Mouse (Mus musculus) lung, embryonic 14.5 days (tissue): Measurements from ENCODE around the gene Gsg1l. TPM values are rescaled to one million over a fixed set of nuclear protein-coding genes. Genes with fewer than 3 reads are reported as not detected.

Experiments
- ATAC-seq: fragments of 200-750 bp; cut with Nextera tagmentation; 2 replicates; pipeline ENCODE4 v1.8.0; 2017; ENCODE audit warnings: mild to moderate bottlenecking, moderate TSS enrichment, moderate library complexity; ENCODE audit not compliant: insufficient read depth
- DNase-seq: peaks from one replicate; pipeline ENCODE4 v3.0.0-alpha.2; 2015
- H3K27ac ChIP-seq: fragments of 300-500 bp; sonication (generic); 2 replicates; pipeline ENCODE4 v1.5.1; 2014; ENCODE audit warnings: low read depth, mild to moderate bottlenecking, moderate library complexity
- H3K27me3 ChIP-seq: fragments of 300-500 bp; sonication (generic); 2 replicates; pipeline ENCODE4 v1.6.1; 2014; ENCODE audit warnings: low read length, control low read depth; ENCODE audit not compliant: insufficient read depth
- H3K36me3 ChIP-seq: fragments of 300-500 bp; sonication (generic); 2 replicates; pipeline ENCODE4 v1.6.1; 2014; ENCODE audit warnings: control low read depth; ENCODE audit not compliant: insufficient read depth
- H3K4me1 ChIP-seq: fragments of 300-500 bp; sonication (generic); 2 replicates; pipeline ENCODE4 v1.6.1; 2014; ENCODE audit warnings: antibody characterized with exemption, control low read depth; ENCODE audit not compliant: insufficient read depth
- H3K4me2 ChIP-seq: fragments of 300-500 bp; sonication (generic); 2 replicates; pipeline ENCODE4 v1.6.1; 2014; ENCODE audit warnings: mild to moderate bottlenecking
- H3K4me3 ChIP-seq: fragments of 300-500 bp; sonication (generic); 2 replicates; pipeline ENCODE4 v1.5.1; 2014; ENCODE audit warnings: low read depth, low read length
- H3K9ac ChIP-seq: fragments of 300-500 bp; sonication (generic); 2 replicates; pipeline ENCODE4 v1.6.1; 2014
- H3K9me3 ChIP-seq: fragments of 300-500 bp; sonication (generic); 2 replicates; pipeline ENCODE4 v1.6.1; 2016; ENCODE audit warnings: low read depth, low read length, control low read depth
- CTCF ChIP-seq: IDR thresholded peaks from 2 replicates; pipeline ENCODE4 v1.5.1; 2016; ENCODE audit warnings: antibody characterized with exemption, low read depth
- WGBS: fragments of 180-500 bp; shearing (Covaris S2); extraction: QIAGEN DNeasy Blood & Tissue Kit; methylation state at CpG from one replicate; pipeline ENCODE4 v1.1.7; 2014; 5-methylcytosine and 5-hydroxymethylcytosine counted together
- polyA plus RNA-seq: library from polyadenylated mRNA; unstranded; fragments of >200 nt; fragmentation: Nextera tagmentation; extraction: Ambion mirVana; gene quantifications from 2 replicates; pipeline ENCODE4 v1.2.1, GENCODE M21; 2014

Gsg1l gene
- polyA plus RNA-seq, 1 experiment from 2014 or later = 3.3 TPM

DNA sequence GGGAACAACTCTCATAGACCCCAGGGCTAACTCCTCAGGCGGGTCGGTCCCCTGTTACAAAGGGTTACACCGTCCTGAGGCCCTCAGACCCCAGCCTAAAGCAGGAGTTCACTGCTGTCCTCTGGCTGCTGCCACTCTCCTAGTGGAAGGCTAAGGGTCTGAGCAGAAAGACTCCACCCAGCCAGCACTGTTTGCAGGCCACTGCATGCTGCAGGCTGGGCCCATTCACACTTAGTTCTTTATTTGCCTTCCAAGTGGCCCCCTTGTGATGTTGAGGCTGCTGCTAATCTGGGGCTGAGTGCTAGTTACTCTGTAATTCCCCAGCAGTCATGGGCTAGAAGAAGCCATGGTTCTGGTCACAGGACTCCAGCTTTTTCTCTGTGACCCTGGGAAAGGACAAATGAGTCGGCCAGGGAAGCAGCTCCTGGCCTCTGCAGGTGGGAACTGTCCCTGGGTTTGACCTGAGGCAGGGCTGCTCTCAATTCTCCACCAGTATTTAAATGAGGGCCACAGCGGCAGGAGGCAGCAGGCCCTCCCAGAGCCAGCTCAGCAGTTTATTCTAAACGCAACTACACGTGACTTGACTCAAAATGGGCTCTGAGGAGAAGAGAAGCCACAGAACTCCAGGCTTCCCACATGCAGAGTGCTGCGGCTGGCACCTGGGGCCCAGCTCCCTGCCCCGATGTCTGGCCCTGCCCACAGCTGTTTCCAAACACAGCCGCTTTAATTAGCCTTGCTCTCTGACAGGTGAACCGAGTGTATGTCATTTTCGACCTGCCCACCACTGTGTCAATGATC lies 210.6 kb downstream of the Gsg1l start:
- no peak overlapping the region for H3K9ac ChIP-seq
- H3K9me3 ChIP-seq = no peaks in the 10 kb centered on the region
- WGBS = 28% methylated on average over 12 of the region's 12 CpGs
- H3K4me1 ChIP-seq = peaks cover 7% of the 10 kb centered on the region; the same call in 1 of the 2 replicates
- no peaks in the 10 kb centered on the region for H3K36me3 ChIP-seq
- H3K27ac ChIP-seq = no peak overlapping the region
- DNase-seq = peak; percentile 19
- ATAC-seq = no peak
- H3K4me2 ChIP-seq = no peak overlapping the region
- no peak for TF ChIP-seq CTCF
- H3K27me3 ChIP-seq = no peaks in the 10 kb centered on the region
- H3K4me3 ChIP-seq = no peak overlapping the region

DNA sequence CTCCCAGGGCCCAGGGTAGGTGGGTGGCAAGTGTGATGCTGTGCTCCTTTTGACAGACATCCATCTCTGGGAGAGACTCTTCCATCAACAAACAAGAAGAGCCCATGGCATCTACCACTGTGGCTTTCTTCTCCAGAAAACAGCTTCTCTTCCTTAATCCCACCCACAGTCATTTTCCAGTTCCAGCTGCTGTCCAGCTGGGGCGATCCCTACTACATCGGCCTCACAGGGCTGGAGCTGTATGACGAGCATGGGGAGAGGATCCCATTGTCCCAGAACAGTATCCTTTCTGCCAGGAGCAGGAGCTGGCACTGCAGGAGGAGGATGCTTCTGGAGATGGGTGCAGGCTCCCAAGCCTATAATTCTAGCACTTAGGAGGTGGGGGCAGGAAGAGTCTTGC lies 213.6 kb downstream of the Gsg1l start:
- H3K4me3 ChIP-seq = no peak overlapping the region
- no peak overlapping the region for H3K4me2 ChIP-seq
- H3K9ac ChIP-seq = no peak overlapping the region
- TF ChIP-seq CTCF = no peak
- no peaks in the 10 kb centered on the region for H3K9me3 ChIP-seq
- no peak overlapping the region for H3K27ac ChIP-seq
- H3K4me1 ChIP-seq = peaks cover 4% of the 10 kb centered on the region; the same call in 1 of the 2 replicates
- DNase-seq = peak; percentile 38
- 73% methylated on average over 3 of the region's 3 CpGs for WGBS
- no peaks in the 10 kb centered on the region for H3K27me3 ChIP-seq
- ATAC-seq = no peak
- no peaks in the 10 kb centered on the region for H3K36me3 ChIP-seq

DNA sequence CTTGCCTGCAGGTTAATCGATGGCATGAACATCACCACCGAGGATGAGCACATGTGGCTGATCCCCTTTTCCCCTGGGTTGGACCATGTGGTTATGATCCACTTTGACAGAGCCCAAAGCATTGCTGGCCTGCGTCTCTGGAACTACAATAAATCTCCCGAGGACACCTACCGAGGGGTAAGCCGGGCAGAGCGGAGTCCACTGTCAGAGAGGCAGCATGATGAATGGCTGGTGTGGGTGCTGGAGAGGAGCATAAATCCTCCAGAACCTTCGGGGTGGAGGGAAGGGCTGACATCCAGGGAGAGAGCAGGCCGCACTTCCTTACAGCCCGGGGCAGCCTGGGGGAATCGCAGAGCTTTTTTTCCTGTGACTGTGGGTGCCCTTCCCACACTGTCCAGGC lies 217.0 kb downstream of the Gsg1l start:
- no peak overlapping the region for H3K9ac ChIP-seq
- H3K4me2 ChIP-seq = no peak overlapping the region
- no peak overlapping the region for H3K4me3 ChIP-seq
- no peaks in the 10 kb centered on the region for H3K4me1 ChIP-seq
- no peak overlapping the region for H3K27ac ChIP-seq
- no peak for DNase-seq
- no peak for TF ChIP-seq CTCF
- H3K27me3 ChIP-seq = no peaks in the 10 kb centered on the region
- peaks cover 5% of the 10 kb centered on the region; the same call in 1 of the 2 replicates for H3K36me3 ChIP-seq
- H3K9me3 ChIP-seq = no peaks in the 10 kb centered on the region
- 32% methylated on average over 11 of the region's 11 CpGs for WGBS
- 0 out of 2 replicates have a peak, but pooled peaks have one; percentile 33 for ATAC-seq

DNA sequence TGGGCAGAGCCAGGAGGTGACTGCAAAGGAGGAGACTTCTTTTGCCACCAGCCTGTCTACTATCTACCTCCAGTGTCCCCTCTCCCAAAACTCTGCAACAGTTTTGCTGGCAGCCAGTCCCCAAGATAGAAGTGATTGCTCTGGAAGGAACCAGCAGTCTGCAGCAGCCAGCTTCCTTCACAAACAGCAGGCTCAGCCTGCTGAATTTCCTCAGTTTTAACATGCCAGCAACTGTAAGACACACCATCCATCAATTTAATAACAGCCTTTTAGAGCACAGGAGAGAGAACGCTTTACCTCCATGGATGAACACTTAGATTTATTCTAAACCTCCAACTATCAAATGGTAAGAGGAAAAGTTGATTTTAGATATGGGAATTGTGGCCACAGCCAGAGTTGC lies 218.2 kb downstream of the Gsg1l start:
- TF ChIP-seq CTCF = no peak
- no peaks in the 10 kb centered on the region for H3K4me1 ChIP-seq
- H3K36me3 ChIP-seq = peaks cover 5% of the 10 kb centered on the region; the same call in 1 of the 2 replicates
- ATAC-seq = peak; percentile 41
- H3K4me2 ChIP-seq = no peak overlapping the region
- H3K9me3 ChIP-seq = no peaks in the 10 kb centered on the region
- H3K27me3 ChIP-seq = no peaks in the 10 kb centered on the region
- H3K4me3 ChIP-seq = no peak overlapping the region
- no peak overlapping the region for H3K9ac ChIP-seq
- 45% methylated on average over 1 of the region's 1 CpGs for WGBS
- peak overlapping the region; percentile 9; the same call in 1 of the 2 replicates for H3K27ac ChIP-seq
- DNase-seq = peak; percentile 62

DNA sequence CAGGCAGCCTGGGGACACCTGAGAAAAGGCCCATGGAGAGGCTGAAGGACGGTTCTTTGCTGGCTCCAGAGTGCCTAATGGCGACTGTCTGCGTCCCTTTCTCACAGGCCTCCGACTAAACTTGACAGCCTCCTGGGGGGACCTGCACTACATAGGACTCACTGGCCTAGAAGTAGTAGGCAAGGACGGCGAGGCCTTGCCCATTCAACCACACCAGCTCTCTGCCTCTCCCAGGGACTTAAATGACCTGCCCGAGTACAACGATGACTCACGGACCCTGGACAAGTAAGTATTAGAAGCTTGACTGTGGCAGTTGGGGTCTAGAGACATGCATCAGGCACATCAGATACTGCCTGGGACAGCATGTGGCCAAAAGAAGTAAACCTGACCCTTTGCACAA lies 221.8 kb downstream of the Gsg1l start:
- H3K4me2 ChIP-seq = no peak overlapping the region
- 82% methylated on average over 9 of the region's 9 CpGs for WGBS
- ATAC-seq (no peak), DNase-seq (no peak)
- peaks cover 5% of the 10 kb centered on the region; the same call in 1 of the 2 replicates for H3K36me3 ChIP-seq
- no peak for TF ChIP-seq CTCF
- no peaks in the 10 kb centered on the region for H3K9me3 ChIP-seq
- H3K27me3 ChIP-seq = no peaks in the 10 kb centered on the region
- no peak overlapping the region for H3K27ac ChIP-seq
- H3K4me1 ChIP-seq = no peaks in the 10 kb centered on the region
- no peak overlapping the region for H3K9ac ChIP-seq
- H3K4me3 ChIP-seq = no peak overlapping the region

DNA sequence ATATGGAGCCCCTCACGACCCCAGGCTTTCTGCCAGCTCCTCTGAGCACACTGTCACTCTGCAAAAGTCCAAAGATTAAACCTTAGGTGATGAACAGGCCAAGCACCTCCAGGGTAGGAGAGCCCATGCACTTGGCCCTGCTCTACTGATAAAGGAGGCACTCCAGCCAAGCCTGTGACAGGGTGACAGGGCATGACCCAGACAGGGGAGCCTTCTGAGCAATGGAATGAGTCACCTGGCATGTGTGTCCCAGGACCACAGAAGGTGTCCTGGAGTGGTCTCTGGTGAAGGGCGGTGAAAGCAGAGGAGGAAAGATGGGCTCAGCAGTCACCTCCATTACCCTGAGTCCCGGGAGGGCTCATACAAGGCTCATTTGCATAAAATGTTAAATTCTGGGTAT lies 222.6 kb downstream of the Gsg1l start:
- Histone ChIP-seq H3K27me3 (no peaks in the 10 kb centered on the region), H3K4me1 (no peaks in the 10 kb centered on the region), H3K4me2 (no peak overlapping the region), H3K9ac (no peak overlapping the region), H3K9me3 (no peaks in the 10 kb centered on the region), H3K36me3 (peaks cover 5% of the 10 kb centered on the region; the same call in 1 of the 2 replicates), H3K4me3 (no peak overlapping the region), H3K27ac (no peak overlapping the region)
- WGBS = 68% methylated on average over 3 of the region's 3 CpGs
- no peak for TF ChIP-seq CTCF
- DNase-seq (no peak), ATAC-seq (no peak)

DNA sequence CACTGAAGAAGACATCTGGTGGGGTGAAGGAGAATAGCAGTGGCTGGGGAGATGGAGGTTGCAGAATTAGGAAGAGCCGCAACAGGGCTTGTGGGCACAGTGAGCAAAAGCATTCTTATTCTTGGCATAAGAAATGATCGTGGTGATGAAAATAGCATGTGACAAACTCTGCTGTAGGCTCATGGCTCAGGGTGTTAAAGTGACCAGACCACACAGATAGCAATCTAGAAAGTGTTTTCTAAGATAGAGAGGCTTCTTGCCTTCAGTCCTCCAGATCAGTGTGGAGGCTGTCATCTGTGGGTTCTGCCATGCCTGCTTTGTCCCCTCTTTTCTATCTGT lies 234.7 kb downstream of the Gsg1l start:
- no peak for TF ChIP-seq CTCF

More for the DNA sequence above, 234.7 kb downstream of the Gsg1l start:
- H3K4me3 ChIP-seq = no peak overlapping the region
- H3K27ac ChIP-seq = no peak overlapping the region
- no peaks in the 10 kb centered on the region for H3K4me1 ChIP-seq
- peaks cover 17% of the 10 kb centered on the region; the same call in 1 of the 2 replicates for H3K36me3 ChIP-seq
- no peak overlapping the region for H3K4me2 ChIP-seq
- WGBS = 93% methylated on average over 2 of the region's 2 CpGs
- DNase-seq (no peak), ATAC-seq (no peak)
- no peak overlapping the region for H3K9ac ChIP-seq
- no peaks in the 10 kb centered on the region for H3K27me3 ChIP-seq
- no peaks in the 10 kb centered on the region for H3K9me3 ChIP-seq
